Mouse (Mus musculus): ENCODE results near the gene Spryd3.

GRCm38 (mm10) chr15:102070476-102071467, 65.3 kb downstream of the Spryd3 start:
- no peak for TF ChIP-seq CTCF (IDR thresholded peaks at IDR 0.05; ENCODE audit: low read depth, low read length)
- no peak for TF ChIP-seq POLR2A (IDR thresholded peaks at IDR 0.05; ENCODE audit: borderline replicate concordance, low read depth, low read length)

All from bone marrow macrophage, adult 2 months (primary cell).